Mouse (Mus musculus) regulatory T cell (primary cell): Measurements from ENCODE around the gene Rab20.

Source experiments
- in situ Hi-C: fragments of 300-600 bp; cut with MboI, MseI; formaldehyde crosslinking; loops from one replicate; pipeline ENCODE4 v1.15.1; 2025; ENCODE audit warnings: high pct_unique_total_duplicates

The Rab20 gene

DNA sequence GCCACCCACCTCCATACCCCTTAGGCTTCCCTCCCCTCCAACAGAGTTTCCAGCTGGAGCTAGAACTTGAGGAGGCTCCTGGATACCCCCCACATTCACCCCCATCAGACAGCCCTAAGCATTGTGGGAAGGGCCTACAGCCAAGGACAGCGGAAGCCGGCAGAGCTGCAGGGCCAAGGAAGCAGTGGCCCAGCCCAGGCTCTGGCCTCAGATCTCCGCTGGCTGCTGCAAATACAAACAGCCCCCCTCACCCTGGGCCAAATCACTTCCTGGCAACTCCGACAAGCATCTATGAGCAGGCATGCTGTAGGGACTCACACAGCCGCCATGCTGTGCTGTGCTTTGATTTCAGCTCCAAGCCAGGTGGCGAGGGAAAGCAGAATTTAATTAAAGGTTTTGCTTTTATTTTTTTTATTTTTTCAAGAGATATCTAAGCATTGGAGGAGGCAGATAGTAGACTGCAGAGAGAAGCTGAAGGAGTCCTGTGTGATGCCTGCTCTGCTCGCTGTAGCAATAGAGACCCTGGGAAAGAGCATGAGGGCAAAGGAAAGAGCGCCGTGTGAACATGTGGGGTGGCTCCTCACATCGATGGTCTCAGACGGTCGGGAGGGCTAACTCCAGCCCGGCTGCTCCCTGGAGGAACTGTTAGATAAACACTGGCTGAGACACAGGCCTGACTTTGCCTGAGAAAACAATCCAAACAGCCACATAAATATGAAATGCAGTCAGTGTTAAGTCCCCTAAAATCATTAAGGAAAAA lies 72.6 kb downstream of the Rab20 start:
- in situ Hi-C loops = no loop called here

GRCm38 (mm10) chr8:11404614-11405013 lies 73.9 kb downstream of the Rab20 start:
- in situ Hi-C loops = no loop called here

DNA sequence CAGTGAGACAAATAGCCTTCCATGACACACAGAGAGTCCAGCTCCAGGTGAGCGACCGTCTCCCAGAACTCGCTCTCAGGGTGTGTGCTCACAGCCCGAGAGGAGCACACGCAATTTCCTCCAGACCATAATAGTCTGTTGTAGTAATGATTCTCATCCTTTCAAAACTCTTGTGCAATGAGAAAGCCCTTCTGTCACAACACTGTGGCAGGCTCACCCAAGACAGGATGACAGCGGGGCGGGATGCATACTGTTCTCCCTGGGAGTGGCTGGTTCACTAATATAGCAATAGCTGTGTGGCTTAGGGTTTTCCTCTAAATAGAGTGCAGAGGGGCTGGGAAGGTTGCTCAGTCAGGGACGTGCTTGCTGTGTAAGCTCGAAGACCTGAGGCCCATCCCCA lies 74.7 kb downstream of the Rab20 start:
- in situ Hi-C loops = no loop called here
